Mouse (Mus musculus): ENCODE results near the gene Cpeb3. TPM values are rescaled to one million over a fixed set of nuclear protein-coding genes. Genes with fewer than 3 reads are reported as not detected.

The Cpeb3 gene
- polyA plus RNA-seq, 1 experiment = 8.0 TPM

DNA sequence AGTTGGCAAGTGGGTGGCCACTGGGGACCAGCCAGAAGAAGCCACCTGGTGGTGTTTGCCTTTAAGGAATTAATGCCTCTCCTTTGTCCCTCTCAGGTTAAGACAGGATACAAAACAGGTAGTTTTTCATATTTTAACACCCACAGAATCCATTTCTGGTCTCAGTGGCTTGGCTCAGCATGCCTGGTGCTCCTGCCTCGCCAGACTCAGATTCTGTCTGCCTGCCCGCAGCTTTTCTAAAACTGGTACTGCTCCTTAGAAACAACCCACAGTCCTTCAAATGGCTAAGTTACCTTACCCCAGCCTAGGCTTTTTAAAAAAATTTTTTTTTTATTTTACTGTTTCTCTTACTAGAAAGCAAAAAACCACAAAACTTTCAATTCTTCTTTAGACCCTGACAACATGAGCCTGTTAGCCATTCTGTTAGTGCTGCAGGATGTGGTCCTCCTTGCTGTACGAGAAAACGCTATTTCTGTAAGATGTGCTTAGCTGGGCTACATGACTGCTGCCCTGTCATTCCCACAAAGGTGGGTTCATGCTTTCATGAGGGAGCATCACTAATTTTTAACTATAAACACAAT, 152.3 kb downstream of the Cpeb3 start:
- TF ChIP-seq CTCF (IDR thresholded peaks at IDR 0.05; ENCODE audit: low read depth, low read length) = 0 out of 2 replicates have a peak, but pooled peaks have one; percentile 13
- no peak for TF ChIP-seq POLR2A (IDR thresholded peaks at IDR 0.05; ENCODE audit: borderline replicate concordance, low read depth, low read length)
- Histone ChIP-seq H3K4me3 (ENCODE audit: insufficient read depth, low read length) (no peak overlapping the region), H3K4me1 (ENCODE audit: control insufficient read depth, insufficient read depth, low read length) (peaks cover 24% of the 10 kb centered on the region), H3K27ac (ENCODE audit: insufficient read depth, low read depth, low read length) (no peak overlapping the region)

DNA sequence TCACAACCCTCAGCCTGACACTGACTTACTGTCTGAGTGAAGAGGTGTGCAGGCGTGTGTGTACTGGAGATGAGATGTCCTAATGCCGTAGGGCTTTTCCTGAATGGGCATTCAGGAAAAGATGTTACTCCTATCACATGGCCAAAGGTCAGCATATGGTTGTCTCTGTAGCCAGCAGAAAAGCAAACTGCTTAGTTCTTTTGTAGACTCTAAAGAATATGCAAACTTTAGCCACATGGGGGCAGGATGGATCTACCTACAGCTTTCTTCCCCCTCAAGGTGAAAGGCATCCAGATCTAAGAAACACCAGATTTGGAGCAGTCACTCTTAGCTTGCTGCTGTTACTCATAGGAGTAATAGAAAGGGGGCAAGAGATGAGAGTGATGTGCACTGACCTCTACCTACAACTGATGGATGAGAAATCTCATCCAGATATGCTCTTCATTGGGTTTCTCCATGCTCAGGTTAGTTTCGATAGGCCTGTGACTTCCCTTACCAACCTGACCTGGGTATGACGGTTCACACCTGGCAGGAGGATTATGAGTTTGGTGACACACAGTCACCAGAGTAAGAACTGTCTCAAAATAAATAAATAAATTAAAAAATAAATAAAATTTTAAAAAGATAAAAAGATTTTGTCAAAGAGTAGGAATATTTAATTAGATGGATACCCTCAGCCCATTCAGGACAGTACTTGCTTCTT, 157.6 kb downstream of the Cpeb3 start:
- Histone ChIP-seq H3K27ac (ENCODE audit: insufficient read depth, low read depth, low read length) (no peak overlapping the region), H3K4me1 (ENCODE audit: control insufficient read depth, insufficient read depth, low read length) (peaks cover 16% of the 10 kb centered on the region), H3K4me3 (ENCODE audit: insufficient read depth, low read length) (no peak overlapping the region)
- TF ChIP-seq CTCF (IDR thresholded peaks at IDR 0.05; ENCODE audit: low read depth, low read length) (no peak), POLR2A (IDR thresholded peaks at IDR 0.05; ENCODE audit: borderline replicate concordance, low read depth, low read length) (no peak)

DNA sequence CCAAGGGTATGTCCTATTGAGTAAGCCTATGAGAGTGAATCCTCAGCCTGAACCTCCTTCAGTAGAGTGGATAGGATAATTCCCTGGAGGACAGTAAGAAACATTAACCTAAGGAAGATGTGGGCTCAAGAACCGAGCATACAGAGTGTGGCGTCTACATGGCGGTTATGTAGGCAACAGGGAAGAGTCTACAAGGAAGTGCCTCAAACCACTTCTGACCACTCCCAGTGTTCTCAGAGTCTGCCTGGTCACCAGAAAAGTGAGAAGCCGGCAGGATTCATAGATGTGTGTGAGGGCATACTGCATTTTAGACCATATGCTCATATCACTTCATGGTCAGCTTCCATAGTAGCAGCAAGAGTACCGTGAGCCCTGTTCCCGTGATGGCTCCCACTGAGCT, 159.9 kb downstream of the Cpeb3 start:
- H3K4me1 ChIP-seq (ENCODE audit: control insufficient read depth, insufficient read depth, low read length) = peaks cover 16% of the 10 kb centered on the region
- TF ChIP-seq POLR2A (IDR thresholded peaks at IDR 0.05; ENCODE audit: borderline replicate concordance, low read depth, low read length) (no peak), CTCF (IDR thresholded peaks at IDR 0.05; ENCODE audit: low read depth, low read length) (no peak)
- H3K27ac ChIP-seq (ENCODE audit: insufficient read depth, low read depth, low read length) = peak overlapping the region; percentile 57
- H3K4me3 ChIP-seq (ENCODE audit: insufficient read depth, low read length) = no peak overlapping the region

DNA sequence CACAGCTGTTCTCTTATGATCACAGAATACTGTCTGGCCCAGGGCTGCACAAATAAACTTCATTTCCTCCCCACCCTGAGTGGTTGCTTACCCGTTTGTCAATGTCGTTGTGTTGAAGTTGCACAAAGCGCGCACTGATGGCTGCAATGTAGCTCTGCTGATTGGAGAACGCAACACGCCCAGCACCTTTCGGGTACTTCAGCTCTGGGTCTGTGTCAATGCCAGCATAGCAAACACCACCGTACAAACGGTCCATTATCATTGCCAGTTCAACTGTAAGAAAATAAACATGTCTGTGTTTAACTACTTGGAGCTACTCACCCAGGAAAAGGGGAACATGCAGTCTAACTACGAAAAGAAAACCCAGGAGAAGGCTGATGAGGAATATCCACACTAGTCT, 164.0 kb downstream of the Cpeb3 start:
- Histone ChIP-seq H3K4me1 (ENCODE audit: control insufficient read depth, insufficient read depth, low read length) (peaks cover 16% of the 10 kb centered on the region), H3K4me3 (ENCODE audit: insufficient read depth, low read length) (no peak overlapping the region), H3K27ac (ENCODE audit: insufficient read depth, low read depth, low read length) (no peak overlapping the region)
- TF ChIP-seq CTCF (IDR thresholded peaks at IDR 0.05; ENCODE audit: low read depth, low read length) (no peak), POLR2A (IDR thresholded peaks at IDR 0.05; ENCODE audit: borderline replicate concordance, low read depth, low read length) (no peak)

DNA sequence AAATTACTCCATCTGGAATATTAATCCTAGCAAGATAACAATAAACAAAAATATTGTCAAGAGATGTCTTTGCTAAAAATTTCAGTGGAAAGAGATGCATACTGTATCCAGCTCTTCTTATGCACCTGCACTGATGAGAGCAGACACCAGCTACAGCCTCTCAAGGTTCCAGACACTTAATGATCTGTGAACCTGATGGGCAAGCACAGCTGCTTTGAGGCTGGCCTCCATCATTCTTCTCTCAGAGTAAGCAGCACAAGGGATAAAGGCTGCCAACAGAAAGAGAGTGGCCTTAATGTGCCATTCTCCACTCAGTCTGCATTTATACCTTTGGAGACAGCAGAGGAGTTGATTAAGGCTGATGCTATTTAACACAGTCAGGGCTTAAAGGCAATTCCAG, 167.5 kb downstream of the Cpeb3 start:
- TF ChIP-seq CTCF (IDR thresholded peaks at IDR 0.05; ENCODE audit: low read depth, low read length) (no peak), POLR2A (IDR thresholded peaks at IDR 0.05; ENCODE audit: borderline replicate concordance, low read depth, low read length) (no peak)
- Histone ChIP-seq H3K27ac (ENCODE audit: insufficient read depth, low read depth, low read length) (no peak overlapping the region), H3K4me1 (ENCODE audit: control insufficient read depth, insufficient read depth, low read length) (no peaks in the 10 kb centered on the region), H3K4me3 (ENCODE audit: insufficient read depth, low read length) (no peak overlapping the region)

DNA sequence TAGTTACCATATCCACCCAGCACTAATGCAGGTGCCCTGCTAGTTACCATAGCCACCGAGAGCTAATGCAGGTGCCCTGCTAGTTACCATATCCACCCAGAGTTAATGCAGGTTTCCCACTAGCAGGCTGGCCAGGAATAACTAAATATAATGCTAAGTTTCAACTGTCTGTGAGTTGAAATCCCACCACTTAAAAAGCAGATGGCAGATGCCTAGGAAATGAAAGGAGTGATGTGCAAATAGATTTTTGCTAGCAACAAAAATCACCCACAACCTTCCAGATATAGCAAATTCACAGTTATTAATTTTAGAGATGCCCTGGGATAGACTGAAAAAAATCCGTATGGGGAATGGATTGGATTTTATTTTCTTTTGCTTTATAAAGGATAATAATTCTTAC, 176.0 kb downstream of the Cpeb3 start:
- H3K27ac ChIP-seq (ENCODE audit: insufficient read depth, low read depth, low read length) = no peak overlapping the region
- no peaks in the 10 kb centered on the region for H3K4me1 ChIP-seq (ENCODE audit: control insufficient read depth, insufficient read depth, low read length)
- TF ChIP-seq POLR2A (IDR thresholded peaks at IDR 0.05; ENCODE audit: borderline replicate concordance, low read depth, low read length) (no peak), CTCF (IDR thresholded peaks at IDR 0.05; ENCODE audit: low read depth, low read length) (no peak)
- H3K4me3 ChIP-seq (ENCODE audit: insufficient read depth, low read length) = no peak overlapping the region

DNA sequence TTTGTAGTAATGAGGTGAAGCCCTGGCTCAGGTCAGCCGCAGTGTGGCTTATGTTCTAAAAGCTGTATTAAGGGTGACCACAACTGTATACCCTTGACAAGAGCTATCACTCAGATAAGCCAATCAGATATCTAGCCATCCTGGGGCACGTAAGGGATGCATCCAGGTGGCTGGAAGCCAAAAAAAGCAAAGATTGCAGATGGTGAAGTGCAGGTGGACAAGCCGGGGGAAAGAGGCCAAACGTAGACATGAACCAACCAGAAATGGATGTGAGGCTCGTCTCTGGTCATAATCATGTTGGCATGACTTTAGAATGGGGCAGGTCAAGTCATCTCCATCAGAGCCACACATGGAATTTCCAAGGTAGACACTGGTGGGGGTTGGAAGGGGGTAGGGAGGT, 177.0 kb downstream of the Cpeb3 start:
- Histone ChIP-seq H3K4me1 (ENCODE audit: control insufficient read depth, insufficient read depth, low read length) (no peaks in the 10 kb centered on the region; the same call in 1 of the 2 replicates), H3K27ac (ENCODE audit: insufficient read depth, low read depth, low read length) (no peak overlapping the region), H3K4me3 (ENCODE audit: insufficient read depth, low read length) (no peak overlapping the region)
- TF ChIP-seq POLR2A (IDR thresholded peaks at IDR 0.05; ENCODE audit: borderline replicate concordance, low read depth, low read length) = no peak

DNA sequence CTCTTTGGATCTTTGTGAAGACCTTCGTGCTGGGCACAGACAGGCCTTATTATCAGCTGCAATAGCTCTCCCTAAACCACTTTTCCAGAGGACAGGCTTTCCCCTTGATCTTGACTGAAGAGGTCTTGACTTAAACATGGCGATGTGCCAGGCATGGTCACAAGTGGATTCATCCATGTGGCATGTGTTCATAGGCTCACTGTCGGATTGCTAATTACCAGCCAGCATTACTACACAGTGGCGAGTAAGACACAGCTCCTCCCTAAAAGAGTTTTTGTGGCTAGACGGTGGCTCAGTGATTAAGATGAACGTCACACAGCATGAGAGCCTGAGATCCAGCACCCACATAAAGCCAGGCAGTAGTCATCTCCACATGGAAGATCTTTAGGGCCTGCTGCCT, 178.6 kb downstream of the Cpeb3 start:
- Histone ChIP-seq H3K27ac (ENCODE audit: insufficient read depth, low read depth, low read length) (no peak overlapping the region), H3K4me1 (ENCODE audit: control insufficient read depth, insufficient read depth, low read length) (peaks cover 4% of the 10 kb centered on the region), H3K4me3 (ENCODE audit: insufficient read depth, low read length) (no peak overlapping the region)
- TF ChIP-seq CTCF (IDR thresholded peaks at IDR 0.05; ENCODE audit: low read depth, low read length) (no peak), POLR2A (IDR thresholded peaks at IDR 0.05; ENCODE audit: borderline replicate concordance, low read depth, low read length) (no peak)

DNA sequence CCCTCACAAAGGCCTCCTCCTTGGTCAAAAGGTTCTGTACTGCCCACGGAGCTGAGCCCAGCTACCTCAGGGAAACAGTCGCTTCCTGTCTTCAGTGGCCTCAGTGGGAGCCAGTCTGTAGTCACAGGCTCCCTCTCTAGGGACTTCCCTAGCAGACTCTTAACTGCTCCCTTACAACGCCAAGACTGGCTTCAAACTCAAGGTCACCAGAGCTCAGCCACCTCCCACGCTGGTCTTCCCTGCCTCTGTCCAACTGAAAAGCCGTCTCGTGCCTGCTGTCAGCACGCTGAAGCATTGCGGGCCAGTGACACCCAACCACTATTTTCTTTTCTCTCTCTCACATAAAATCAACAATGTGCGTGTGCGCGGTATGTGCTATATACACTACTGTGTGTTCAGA, 182.0 kb downstream of the Cpeb3 start:
- TF ChIP-seq POLR2A (IDR thresholded peaks at IDR 0.05; ENCODE audit: borderline replicate concordance, low read depth, low read length) (no peak), CTCF (IDR thresholded peaks at IDR 0.05; ENCODE audit: low read depth, low read length) (no peak)
- H3K4me3 ChIP-seq (ENCODE audit: insufficient read depth, low read length) = no peak overlapping the region
- peaks cover 4% of the 10 kb centered on the region for H3K4me1 ChIP-seq (ENCODE audit: control insufficient read depth, insufficient read depth, low read length)

DNA sequence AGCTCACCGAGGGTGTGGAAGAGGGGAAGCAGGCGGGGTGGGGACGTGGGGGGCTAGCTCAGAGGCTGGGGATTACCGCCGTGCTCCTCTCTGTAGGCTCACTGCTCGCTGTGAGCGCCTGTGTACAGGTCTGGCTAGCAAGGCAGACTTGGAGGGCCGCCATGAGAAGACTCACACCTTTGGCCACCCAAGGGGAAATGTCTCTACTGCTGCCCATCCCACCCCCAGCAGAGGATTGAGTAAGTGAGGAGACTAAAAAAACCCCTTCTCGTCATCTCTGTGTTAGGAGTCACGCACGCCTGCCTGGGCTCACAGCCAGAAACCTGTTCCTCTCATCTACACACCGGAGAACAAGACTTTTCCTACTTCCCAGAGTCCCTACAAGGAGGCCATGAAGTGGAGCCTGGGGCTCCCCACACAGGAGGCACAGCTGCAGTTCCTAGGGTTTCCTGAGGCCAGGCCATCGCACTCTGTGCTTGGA, 182.5 kb downstream of the Cpeb3 start:
- Histone ChIP-seq H3K27ac (ENCODE audit: insufficient read depth, low read depth, low read length) (no peak overlapping the region), H3K4me1 (ENCODE audit: control insufficient read depth, insufficient read depth, low read length) (peaks cover 4% of the 10 kb centered on the region), H3K4me3 (ENCODE audit: insufficient read depth, low read length) (no peak overlapping the region)
- TF ChIP-seq CTCF (IDR thresholded peaks at IDR 0.05; ENCODE audit: low read depth, low read length) = no peak
- TF ChIP-seq POLR2A (IDR thresholded peaks at IDR 0.05; ENCODE audit: borderline replicate concordance, low read depth, low read length) = no peak

More for the DNA sequence above, 182.0 kb downstream of the Cpeb3 start:
- H3K27ac ChIP-seq (ENCODE audit: insufficient read depth, low read depth, low read length) = no peak overlapping the region

Data from bone marrow macrophage, adult 2 months (primary cell).